Mouse (Mus musculus): ENCODE data around the gene Hs6st3. TPM values are rescaled to one million over a fixed set of nuclear protein-coding genes. Genes with fewer than 3 reads are reported as not detected.

Gene Hs6st3
- polyA plus RNA-seq, 1 experiment from 2014 or later, result 0.08 TPM

GRCm38 (mm10) chr14:119732219-119732618, 594.1 kb downstream of the Hs6st3 start:
- 86% methylated on average over 4 of the region's 4 CpGs for WGBS
- no peak overlapping the region for H3K4me3 ChIP-seq
- H3K9ac ChIP-seq, result no peak overlapping the region
- H3K4me1 ChIP-seq (replicated peaks), result no peaks in the 10 kb centered on the region
- no peak for ATAC-seq (replicated peaks; ENCODE audit: insufficient number of reproducible peaks, insufficient read depth, low FRiP score, low read depth)
- no peaks in the 10 kb centered on the region for H3K9me3 ChIP-seq (replicated peaks)
- H3K27ac ChIP-seq, result no peak overlapping the region
- H3K27me3 ChIP-seq, result no peaks in the 10 kb centered on the region
- no peak overlapping the region for H3K4me2 ChIP-seq
- no peaks in the 10 kb centered on the region for H3K36me3 ChIP-seq

GRCm38 (mm10) chr14:119737408-119737961, 599.3 kb downstream of the Hs6st3 start:
- no peak overlapping the region for H3K27ac ChIP-seq
- no peaks in the 10 kb centered on the region for H3K36me3 ChIP-seq
- no peaks in the 10 kb centered on the region for H3K4me1 ChIP-seq (replicated peaks)
- no peaks in the 10 kb centered on the region for H3K27me3 ChIP-seq
- H3K4me2 ChIP-seq, result no peak overlapping the region
- H3K9ac ChIP-seq, result no peak overlapping the region
- 68% methylated on average over 5 of the region's 5 CpGs for WGBS
- no peak overlapping the region for H3K4me3 ChIP-seq
- H3K9me3 ChIP-seq (replicated peaks), result no peaks in the 10 kb centered on the region
- ATAC-seq (replicated peaks; ENCODE audit: insufficient number of reproducible peaks, insufficient read depth, low FRiP score, low read depth), result no peak

GRCm38 (mm10) chr14:119741791-119742190, 603.6 kb downstream of the Hs6st3 start:
- Histone ChIP-seq H3K9ac (no peak overlapping the region), H3K4me3 (no peak overlapping the region), H3K27me3 (no peaks in the 10 kb centered on the region), H3K4me2 (no peak overlapping the region), H3K4me1 (replicated peaks) (no peaks in the 10 kb centered on the region), H3K27ac (no peak overlapping the region), H3K9me3 (replicated peaks) (no peaks in the 10 kb centered on the region), H3K36me3 (no peaks in the 10 kb centered on the region)
- no peak for ATAC-seq (replicated peaks; ENCODE audit: insufficient number of reproducible peaks, insufficient read depth, low FRiP score, low read depth)
- 79% methylated on average over 1 of the region's 1 CpGs for WGBS

- H3K4me1 ChIP-seq (replicated peaks), result no peaks in the 10 kb centered on the region
- no peaks in the 10 kb centered on the region for H3K9me3 ChIP-seq (replicated peaks)
- no peaks in the 10 kb centered on the region for H3K36me3 ChIP-seq
- ATAC-seq (replicated peaks; ENCODE audit: insufficient number of reproducible peaks, insufficient read depth, low FRiP score, low read depth), result no peak
- WGBS, result 84% methylated on average over 7 of the region's 7 CpGs
- no peaks in the 10 kb centered on the region for H3K27me3 ChIP-seq
- no peak overlapping the region for H3K27ac ChIP-seq
- H3K4me3 ChIP-seq, result no peak overlapping the region
- H3K9ac ChIP-seq, result no peak overlapping the region
- no peak overlapping the region for H3K4me2 ChIP-seq
These were observed 623.2 kb downstream of the Hs6st3 start for GRCm38 (mm10) chr14:119761376-119761775.

GRCm38 (mm10) chr14:119772040-119772439, 633.9 kb downstream of the Hs6st3 start:
- ATAC-seq (replicated peaks; ENCODE audit: insufficient number of reproducible peaks, insufficient read depth, low FRiP score, low read depth), result no peak
- Histone ChIP-seq H3K9ac (no peak overlapping the region), H3K4me1 (replicated peaks) (0 out of 2 replicates have a peak, but pooled peaks cover 2% of the 10 kb centered on the region), H3K9me3 (replicated peaks) (no peaks in the 10 kb centered on the region), H3K36me3 (no peaks in the 10 kb centered on the region), H3K27ac (peak overlapping the region; percentile 57), H3K4me2 (no peak overlapping the region), H3K27me3 (no peaks in the 10 kb centered on the region), H3K4me3 (no peak overlapping the region)
- 27% methylated on average over 4 of the region's 4 CpGs for WGBS

GRCm38 (mm10) chr14:119776261-119776660, 638.1 kb downstream of the Hs6st3 start:
- Histone ChIP-seq H3K4me1 (replicated peaks) (0 out of 2 replicates have a peak, but pooled peaks cover 2% of the 10 kb centered on the region), H3K9me3 (replicated peaks) (no peaks in the 10 kb centered on the region), H3K36me3 (no peaks in the 10 kb centered on the region), H3K4me3 (no peak overlapping the region), H3K27me3 (no peaks in the 10 kb centered on the region), H3K27ac (no peak overlapping the region), H3K4me2 (no peak overlapping the region), H3K9ac (no peak overlapping the region)
- WGBS, result 71% methylated on average over 3 of the region's 3 CpGs
- ATAC-seq (replicated peaks; ENCODE audit: insufficient number of reproducible peaks, insufficient read depth, low FRiP score, low read depth), result no peak

GRCm38 (mm10) chr14:119779982-119780588, 641.9 kb downstream of the Hs6st3 start:
- Histone ChIP-seq H3K36me3 (no peaks in the 10 kb centered on the region), H3K4me3 (no peak overlapping the region), H3K4me1 (replicated peaks) (no peaks in the 10 kb centered on the region), H3K27ac (no peak overlapping the region), H3K27me3 (no peaks in the 10 kb centered on the region), H3K9me3 (replicated peaks) (no peaks in the 10 kb centered on the region), H3K4me2 (no peak overlapping the region), H3K9ac (no peak overlapping the region)
- WGBS, result 77% methylated on average over 12 of the region's 12 CpGs
- ATAC-seq (replicated peaks; ENCODE audit: insufficient number of reproducible peaks, insufficient read depth, low FRiP score, low read depth), result no peak

GRCm38 (mm10) chr14:119781111-119781510, 643.0 kb downstream of the Hs6st3 start:
- Histone ChIP-seq H3K36me3 (no peaks in the 10 kb centered on the region), H3K27ac (no peak overlapping the region), H3K4me3 (no peak overlapping the region), H3K4me2 (no peak overlapping the region), H3K9ac (no peak overlapping the region), H3K9me3 (replicated peaks) (no peaks in the 10 kb centered on the region), H3K4me1 (replicated peaks) (no peaks in the 10 kb centered on the region), H3K27me3 (no peaks in the 10 kb centered on the region)
- 88% methylated on average over 1 of the region's 1 CpGs for WGBS
- no peak for ATAC-seq (replicated peaks; ENCODE audit: insufficient number of reproducible peaks, insufficient read depth, low FRiP score, low read depth)

- Histone ChIP-seq H3K27ac (no peak overlapping the region), H3K36me3 (no peaks in the 10 kb centered on the region), H3K4me1 (replicated peaks) (no peaks in the 10 kb centered on the region), H3K9me3 (replicated peaks) (no peaks in the 10 kb centered on the region), H3K4me3 (no peak overlapping the region), H3K9ac (no peak overlapping the region), H3K27me3 (no peaks in the 10 kb centered on the region), H3K4me2 (no peak overlapping the region)
- WGBS, result 93% methylated on average over 8 of the region's 8 CpGs
- no peak for ATAC-seq (replicated peaks; ENCODE audit: insufficient number of reproducible peaks, insufficient read depth, low FRiP score, low read depth)
These were observed 651.3 kb downstream of the Hs6st3 start for GRCm38 (mm10) chr14:119789457-119789856.

- Histone ChIP-seq H3K4me3 (no peak overlapping the region), H3K36me3 (no peaks in the 10 kb centered on the region), H3K4me1 (replicated peaks) (no peaks in the 10 kb centered on the region), H3K4me2 (no peak overlapping the region), H3K27me3 (no peaks in the 10 kb centered on the region), H3K9me3 (replicated peaks) (no peaks in the 10 kb centered on the region), H3K27ac (no peak overlapping the region), H3K9ac (no peak overlapping the region)
- ATAC-seq (replicated peaks; ENCODE audit: insufficient number of reproducible peaks, insufficient read depth, low FRiP score, low read depth), result no peak
- 38% methylated on average over 9 of the region's 9 CpGs for WGBS
These were observed 659.2 kb downstream of the Hs6st3 start for GRCm38 (mm10) chr14:119797172-119797850.

- Histone ChIP-seq H3K4me3 (no peak overlapping the region), H3K27me3 (no peaks in the 10 kb centered on the region)
These were observed 660.4 kb downstream of the Hs6st3 start for GRCm38 (mm10) chr14:119798561-119798960.

GRCm38 (mm10) chr14:119800856-119801255, 662.7 kb downstream of the Hs6st3 start:
- no peaks in the 10 kb centered on the region for H3K4me1 ChIP-seq (replicated peaks)
- 81% methylated on average over 11 of the region's 11 CpGs for WGBS
- no peak overlapping the region for H3K4me3 ChIP-seq
- H3K27ac ChIP-seq, result no peak overlapping the region
- H3K4me2 ChIP-seq, result no peak overlapping the region
- ATAC-seq (replicated peaks; ENCODE audit: insufficient number of reproducible peaks, insufficient read depth, low FRiP score, low read depth), result no peak
- H3K9ac ChIP-seq, result no peak overlapping the region
- no peaks in the 10 kb centered on the region for H3K27me3 ChIP-seq
- no peaks in the 10 kb centered on the region for H3K36me3 ChIP-seq
- no peaks in the 10 kb centered on the region for H3K9me3 ChIP-seq (replicated peaks)

More at GRCm38 (mm10) chr14:119798561-119798960, 660.4 kb downstream of the Hs6st3 start:
- Histone ChIP-seq H3K36me3 (no peaks in the 10 kb centered on the region), H3K9ac (no peak overlapping the region), H3K27ac (no peak overlapping the region), H3K9me3 (replicated peaks) (no peaks in the 10 kb centered on the region), H3K4me1 (replicated peaks) (no peaks in the 10 kb centered on the region), H3K4me2 (no peak overlapping the region)
- no peak for ATAC-seq (replicated peaks; ENCODE audit: insufficient number of reproducible peaks, insufficient read depth, low FRiP score, low read depth)
- 88% methylated on average over 11 of the region's 11 CpGs for WGBS

Measured in heart, embryonic 15.5 days (tissue).